Mouse (Mus musculus) lung, embryonic 14.5 days (tissue): ENCODE results near the gene Slco2a1. TPM values are rescaled to one million over a fixed set of nuclear protein-coding genes. Genes with fewer than 3 reads are reported as not detected.

Experiments
- ATAC-seq: fragments of 200-750 bp; cut with Nextera tagmentation; 2 replicates; pipeline ENCODE4 v1.8.0; 2017; ENCODE audit warnings: mild to moderate bottlenecking, moderate TSS enrichment, moderate library complexity; ENCODE audit not compliant: insufficient read depth
- DNase-seq: peaks from one replicate; pipeline ENCODE4 v3.0.0-alpha.2; 2015
- H3K27ac ChIP-seq: fragments of 300-500 bp; sonication (generic); 2 replicates; pipeline ENCODE4 v1.5.1; 2014; ENCODE audit warnings: low read depth, mild to moderate bottlenecking, moderate library complexity
- H3K27me3 ChIP-seq: fragments of 300-500 bp; sonication (generic); 2 replicates; pipeline ENCODE4 v1.6.1; 2014; ENCODE audit warnings: low read length, control low read depth; ENCODE audit not compliant: insufficient read depth
- H3K36me3 ChIP-seq: fragments of 300-500 bp; sonication (generic); 2 replicates; pipeline ENCODE4 v1.6.1; 2014; ENCODE audit warnings: control low read depth; ENCODE audit not compliant: insufficient read depth
- H3K4me1 ChIP-seq: fragments of 300-500 bp; sonication (generic); 2 replicates; pipeline ENCODE4 v1.6.1; 2014; ENCODE audit warnings: antibody characterized with exemption, control low read depth; ENCODE audit not compliant: insufficient read depth
- H3K4me2 ChIP-seq: fragments of 300-500 bp; sonication (generic); 2 replicates; pipeline ENCODE4 v1.6.1; 2014; ENCODE audit warnings: mild to moderate bottlenecking
- H3K4me3 ChIP-seq: fragments of 300-500 bp; sonication (generic); 2 replicates; pipeline ENCODE4 v1.5.1; 2014; ENCODE audit warnings: low read depth, low read length
- H3K9ac ChIP-seq: fragments of 300-500 bp; sonication (generic); 2 replicates; pipeline ENCODE4 v1.6.1; 2014
- H3K9me3 ChIP-seq: fragments of 300-500 bp; sonication (generic); 2 replicates; pipeline ENCODE4 v1.6.1; 2016; ENCODE audit warnings: low read depth, low read length, control low read depth
- CTCF ChIP-seq: IDR thresholded peaks from 2 replicates; pipeline ENCODE4 v1.5.1; 2016; ENCODE audit warnings: antibody characterized with exemption, low read depth
- WGBS: fragments of 180-500 bp; shearing (Covaris S2); extraction: QIAGEN DNeasy Blood & Tissue Kit; methylation state at CpG from one replicate; pipeline ENCODE4 v1.1.7; 2014; 5-methylcytosine and 5-hydroxymethylcytosine counted together
- polyA plus RNA-seq: library from polyadenylated mRNA; unstranded; fragments of >200 nt; fragmentation: Nextera tagmentation; extraction: Ambion mirVana; gene quantifications from 2 replicates; pipeline ENCODE4 v1.2.1, GENCODE M21; 2014

The Slco2a1 gene
- polyA plus RNA-seq, 1 experiment from 2014 or later: 15.1 TPM

GRCm38 (mm10) chr9:103071541-103072203 lies 83.2 kb downstream of the Slco2a1 start:
- no peak overlapping the region for H3K4me3 ChIP-seq
- no peak for TF ChIP-seq CTCF
- no peak overlapping the region for H3K4me2 ChIP-seq
- peak; percentile 58 for DNase-seq
- H3K4me1 ChIP-seq: peaks cover 8% of the 10 kb centered on the region; the same call in 1 of the 2 replicates
- peak; percentile 59; the same call in 1 of the 2 replicates for ATAC-seq
- H3K27ac ChIP-seq: no peak overlapping the region; the same call in 1 of the 2 replicates
- no peaks in the 10 kb centered on the region for H3K27me3 ChIP-seq
- no peaks in the 10 kb centered on the region for H3K9me3 ChIP-seq
- 56% methylated on average over 7 of the region's 7 CpGs for WGBS
- no peaks in the 10 kb centered on the region for H3K36me3 ChIP-seq
- H3K9ac ChIP-seq: no peak overlapping the region; the same call in 1 of the 2 replicates

GRCm38 (mm10) chr9:103072204-103072599 lies 83.7 kb downstream of the Slco2a1 start:
- DNase-seq (no peak), ATAC-seq (no peak)
- TF ChIP-seq CTCF: no peak
- Histone ChIP-seq H3K4me2 (no peak overlapping the region), H3K9ac (no peak overlapping the region; the same call in 1 of the 2 replicates), H3K9me3 (no peaks in the 10 kb centered on the region), H3K36me3 (no peaks in the 10 kb centered on the region), H3K27me3 (no peaks in the 10 kb centered on the region), H3K4me1 (peaks cover 10% of the 10 kb centered on the region; the same call in 1 of the 2 replicates), H3K27ac (no peak overlapping the region), H3K4me3 (no peak overlapping the region)
- WGBS: 86% methylated on average over 6 of the region's 6 CpGs

- WGBS: 77% methylated on average over 11 of the region's 11 CpGs
- TF ChIP-seq CTCF: no peak
- H3K4me3 ChIP-seq: no peak overlapping the region
- no peaks in the 10 kb centered on the region for H3K9me3 ChIP-seq
- H3K27me3 ChIP-seq: no peaks in the 10 kb centered on the region
- H3K4me2 ChIP-seq: no peak overlapping the region
- no peak for ATAC-seq
- peaks cover 10% of the 10 kb centered on the region; the same call in 1 of the 2 replicates for H3K4me1 ChIP-seq
- no peak overlapping the region for H3K27ac ChIP-seq
- H3K36me3 ChIP-seq: no peaks in the 10 kb centered on the region
- DNase-seq: no peak
- H3K9ac ChIP-seq: no peak overlapping the region
Observed at GRCm38 (mm10) chr9:103072926-103073515, 84.5 kb downstream of the Slco2a1 start.

DNA sequence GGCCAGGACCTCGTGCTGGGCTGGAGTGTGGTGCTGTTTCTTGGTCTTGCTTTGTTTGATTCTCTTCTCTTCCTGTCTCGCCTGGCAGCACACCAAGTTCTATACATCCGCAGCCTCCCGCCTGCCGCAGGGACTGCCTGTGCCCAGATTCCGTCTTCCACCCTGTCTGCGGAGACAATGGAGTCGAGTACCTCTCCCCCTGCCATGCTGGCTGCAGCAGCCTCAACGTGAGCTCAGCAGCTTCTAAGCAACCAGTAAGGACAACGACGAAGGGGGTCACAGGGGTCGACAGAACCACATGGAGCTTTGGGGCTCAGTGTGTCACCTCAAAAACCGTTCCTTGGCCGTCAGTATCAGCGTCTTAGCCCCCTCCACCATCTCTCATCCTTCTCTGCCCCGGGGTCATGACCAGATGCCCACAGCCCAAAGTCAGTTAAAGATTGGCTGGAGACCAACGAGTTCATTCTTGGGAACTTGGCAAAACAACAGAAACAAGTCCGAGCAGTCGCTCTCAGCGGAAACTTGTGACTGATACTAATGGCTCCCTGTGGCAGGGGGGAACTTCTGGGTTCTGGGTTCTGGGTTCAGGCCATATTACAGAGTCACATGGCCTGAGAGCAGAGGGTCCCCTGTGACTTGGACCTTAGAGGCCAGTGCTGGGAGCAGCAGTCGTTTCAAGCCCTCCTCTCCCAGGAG lies 88.5 kb downstream of the Slco2a1 start:
- Histone ChIP-seq H3K4me1 (peaks cover 4% of the 10 kb centered on the region; the same call in 1 of the 2 replicates), H3K27ac (peak overlapping the region; percentile 72; the same call in 1 of the 2 replicates), H3K4me3 (no peak overlapping the region), H3K9ac (no peak overlapping the region), H3K4me2 (no peak overlapping the region), H3K9me3 (no peaks in the 10 kb centered on the region), H3K27me3 (no peaks in the 10 kb centered on the region), H3K36me3 (no peaks in the 10 kb centered on the region)
- DNase-seq (peak; percentile 85), ATAC-seq (peak; percentile 72)
- TF ChIP-seq CTCF: no peak
- WGBS: 48% methylated on average over 21 of the region's 21 CpGs

DNA sequence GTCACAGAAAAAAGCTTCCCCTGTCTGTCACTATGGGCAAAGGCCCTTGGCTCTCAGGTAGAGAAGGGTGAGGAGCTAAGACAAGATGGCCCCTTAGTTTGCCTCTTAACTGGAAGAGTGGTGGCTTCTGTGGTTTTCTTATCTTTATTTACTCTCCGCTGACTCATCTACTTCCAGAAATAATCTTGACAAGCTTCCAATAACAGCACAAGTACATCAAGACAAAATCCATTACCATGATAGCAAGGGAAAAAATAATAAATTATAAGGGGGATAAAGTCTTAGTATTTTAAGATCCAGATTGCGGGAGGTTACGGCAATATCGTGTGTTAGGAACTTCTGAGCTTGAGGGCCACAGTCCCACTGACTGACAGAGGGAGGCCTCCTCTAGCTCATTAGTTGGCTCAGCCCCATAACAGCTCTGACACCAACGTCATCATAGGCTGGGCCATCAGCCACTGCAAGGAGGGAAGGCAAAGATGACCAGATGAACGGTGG lies 89.7 kb downstream of the Slco2a1 start:
- peak; percentile 63 for DNase-seq
- Histone ChIP-seq H3K27me3 (no peaks in the 10 kb centered on the region), H3K36me3 (no peaks in the 10 kb centered on the region), H3K27ac (no peak overlapping the region), H3K4me3 (no peak overlapping the region), H3K4me1 (0 out of 2 replicates have a peak, but pooled peaks cover 2% of the 10 kb centered on the region), H3K4me2 (no peak overlapping the region), H3K9ac (no peak overlapping the region), H3K9me3 (no peaks in the 10 kb centered on the region)
- peak; percentile 64 for ATAC-seq
- 63% methylated on average over 6 of the region's 6 CpGs for WGBS
- TF ChIP-seq CTCF: no peak

DNA sequence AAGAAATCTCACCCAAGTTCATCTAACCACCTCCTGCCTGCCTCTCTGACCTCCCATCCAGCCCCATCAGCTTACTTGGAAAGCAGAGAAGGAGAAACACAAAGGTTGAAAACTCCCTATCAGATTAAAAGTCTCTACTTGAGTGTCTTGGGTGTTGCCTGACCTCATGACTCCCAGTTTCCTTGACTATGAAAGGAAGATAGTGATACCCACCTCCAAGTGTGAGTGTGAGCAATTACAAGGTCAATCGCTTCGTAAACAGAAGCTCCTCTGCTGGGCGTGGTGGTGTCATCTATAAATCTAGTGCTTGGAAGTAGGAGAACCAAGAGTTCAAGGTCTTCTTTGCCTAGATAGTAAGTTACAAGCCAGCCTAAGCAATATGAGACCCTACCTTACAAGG lies 91.7 kb downstream of the Slco2a1 start:
- H3K36me3 ChIP-seq: no peaks in the 10 kb centered on the region
- TF ChIP-seq CTCF: no peak
- H3K9me3 ChIP-seq: no peaks in the 10 kb centered on the region
- no peaks in the 10 kb centered on the region for H3K27me3 ChIP-seq
- H3K4me1 ChIP-seq: 0 out of 2 replicates have a peak, but pooled peaks cover 2% of the 10 kb centered on the region
- no peak for DNase-seq
- no peak overlapping the region for H3K27ac ChIP-seq
- no peak for ATAC-seq
- no peak overlapping the region for H3K9ac ChIP-seq
- no peak overlapping the region for H3K4me2 ChIP-seq
- no peak overlapping the region for H3K4me3 ChIP-seq
- WGBS: 82% methylated on average over 3 of the region's 3 CpGs
